Mouse (Mus musculus): Measurements from ENCODE around the gene Cacna1a.

The Cacna1a gene

DNA sequence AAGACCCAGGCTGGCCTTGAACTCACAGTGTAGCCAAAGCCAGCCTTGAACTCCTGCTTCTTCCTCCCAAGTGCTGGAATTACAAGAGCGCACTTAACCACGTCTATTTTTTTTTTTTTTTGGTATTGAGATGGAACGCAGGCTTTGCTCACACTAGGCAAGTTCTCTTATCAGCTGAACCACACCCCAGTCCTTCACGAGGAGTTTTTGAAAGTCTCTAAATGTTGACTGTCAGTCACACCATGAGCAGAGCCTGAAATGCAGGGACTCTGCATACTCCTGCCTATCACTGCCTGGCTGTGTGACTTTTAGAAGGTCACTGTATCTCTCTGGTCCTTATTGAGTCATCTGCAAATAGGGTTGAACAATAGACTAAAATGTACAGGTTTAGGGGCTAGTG, 173.5 kb downstream of the Cacna1a start:
- in situ Hi-C loops (cut with MboI; ENCODE audit: low pct_unique_long_range_greater_than_20kb in 1 of 2, low sequenced_read_pairs in 2 of 2, unreplicated experiment in 1 of 2): no loop called here

GRCm38 (mm10) chr8:84564042-84564441, 175.8 kb downstream of the Cacna1a start:
- in situ Hi-C loops (cut with MboI; ENCODE audit: low pct_unique_long_range_greater_than_20kb in 1 of 2, low sequenced_read_pairs in 2 of 2, unreplicated experiment in 1 of 2): no loop called here

DNA sequence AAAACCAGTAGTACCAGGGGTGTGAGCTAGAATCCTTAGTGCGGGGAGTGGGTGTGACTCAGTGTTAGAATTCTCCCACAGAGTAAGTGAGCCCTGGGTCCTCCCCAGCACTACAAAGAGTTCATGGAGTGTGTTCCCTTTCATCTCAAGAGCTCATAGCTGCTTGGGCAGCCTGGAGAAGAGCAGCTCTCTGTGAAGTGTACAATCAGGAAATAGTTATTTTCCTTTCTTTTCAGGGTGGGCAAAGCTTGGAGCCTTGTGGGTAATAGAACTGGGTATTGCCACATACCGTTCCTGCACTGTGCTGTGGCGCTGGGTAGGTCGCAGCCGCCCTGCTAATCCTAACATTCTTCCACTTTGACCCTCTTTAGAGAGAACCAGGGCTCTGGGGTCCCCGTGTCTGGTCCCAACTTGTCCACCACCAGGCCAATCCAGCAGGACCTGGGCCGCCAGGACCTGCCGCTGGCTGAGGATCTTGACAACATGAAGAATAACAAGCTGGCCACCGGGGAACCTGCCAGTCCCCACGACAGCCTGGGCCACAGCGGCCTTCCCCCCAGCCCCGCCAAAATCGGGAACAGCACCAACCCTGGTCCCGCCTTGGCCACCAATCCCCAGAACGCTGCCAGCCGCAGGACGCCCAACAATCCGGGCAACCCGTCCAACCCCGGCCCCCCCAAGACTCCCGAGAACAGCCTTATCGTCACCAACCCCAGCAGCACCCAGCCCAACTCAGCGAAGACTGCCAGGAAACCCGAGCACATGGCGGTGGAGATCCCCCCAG, 177.5 kb downstream of the Cacna1a start:
- in situ Hi-C loops (cut with MboI; ENCODE audit: low pct_unique_long_range_greater_than_20kb in 1 of 2, low sequenced_read_pairs in 2 of 2, unreplicated experiment in 1 of 2): loop anchor here in 1 of 2 experiments (5.0 kb wide), 1 partner anchor 203 kb away; no protein-coding TSS in a partner anchor

- in situ Hi-C loops (cut with MboI; ENCODE audit: low pct_unique_long_range_greater_than_20kb in 1 of 2, low sequenced_read_pairs in 2 of 2, unreplicated experiment in 1 of 2): loop anchor here in 1 of 2 experiments (5.0 kb wide), 1 partner anchor 205 kb away; no protein-coding TSS in a partner anchor
Measured at GRCm38 (mm10) chr8:84566816-84567413, 178.7 kb downstream of the Cacna1a start.

DNA sequence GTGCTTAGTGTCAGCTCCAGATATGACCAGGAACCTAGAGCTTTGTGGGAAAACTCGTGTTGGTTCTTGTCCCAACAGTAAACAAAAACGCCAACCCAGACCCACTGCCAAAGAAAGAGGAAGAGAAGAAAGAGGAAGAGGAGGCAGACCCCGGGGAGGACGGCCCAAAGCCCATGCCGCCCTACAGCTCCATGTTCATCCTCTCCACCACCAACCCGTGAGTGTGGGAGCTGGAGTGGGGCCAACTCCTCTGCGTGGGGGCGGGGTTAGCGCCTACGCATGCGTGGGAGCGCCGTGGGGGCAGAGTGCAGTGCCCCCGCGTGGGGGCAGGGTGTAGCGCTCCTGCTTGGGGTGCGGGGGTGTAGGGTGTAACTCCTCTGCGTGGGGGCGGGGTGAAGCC, 179.3 kb downstream of the Cacna1a start:
- in situ Hi-C loops (cut with MboI; ENCODE audit: low pct_unique_long_range_greater_than_20kb in 1 of 2, low sequenced_read_pairs in 2 of 2, unreplicated experiment in 1 of 2): loop anchor here in 1 of 2 experiments (5.0 kb wide), 1 partner anchor 205 kb away; no protein-coding TSS in a partner anchor

- in situ Hi-C loops (cut with MboI; ENCODE audit: low pct_unique_long_range_greater_than_20kb in 1 of 2, low sequenced_read_pairs in 2 of 2, unreplicated experiment in 1 of 2): loop anchor here in 1 of 2 experiments (5.0 kb wide), 1 partner anchor 206 kb away; no protein-coding TSS in a partner anchor
Measured at GRCm38 (mm10) chr8:84568737-84569136, 180.5 kb downstream of the Cacna1a start.

GRCm38 (mm10) chr8:84569921-84570673, 181.9 kb downstream of the Cacna1a start:
- in situ Hi-C loops (cut with MboI; ENCODE audit: low pct_unique_long_range_greater_than_20kb in 1 of 2, low sequenced_read_pairs in 2 of 2, unreplicated experiment in 1 of 2): loop anchor here in 1 of 2 experiments (5.0 kb wide), 1 partner anchor 208 kb away; no protein-coding TSS in a partner anchor

- in situ Hi-C loops (cut with MboI; ENCODE audit: low pct_unique_long_range_greater_than_20kb in 1 of 2, low sequenced_read_pairs in 2 of 2, unreplicated experiment in 1 of 2): no loop called here
Measured at GRCm38 (mm10) chr8:84577432-84577831, 189.2 kb downstream of the Cacna1a start.

- in situ Hi-C loops (cut with MboI; ENCODE audit: low pct_unique_long_range_greater_than_20kb in 1 of 2, low sequenced_read_pairs in 2 of 2, unreplicated experiment in 1 of 2): no loop called here
Measured at GRCm38 (mm10) chr8:84579595-84579994, 191.4 kb downstream of the Cacna1a start.

DNA sequence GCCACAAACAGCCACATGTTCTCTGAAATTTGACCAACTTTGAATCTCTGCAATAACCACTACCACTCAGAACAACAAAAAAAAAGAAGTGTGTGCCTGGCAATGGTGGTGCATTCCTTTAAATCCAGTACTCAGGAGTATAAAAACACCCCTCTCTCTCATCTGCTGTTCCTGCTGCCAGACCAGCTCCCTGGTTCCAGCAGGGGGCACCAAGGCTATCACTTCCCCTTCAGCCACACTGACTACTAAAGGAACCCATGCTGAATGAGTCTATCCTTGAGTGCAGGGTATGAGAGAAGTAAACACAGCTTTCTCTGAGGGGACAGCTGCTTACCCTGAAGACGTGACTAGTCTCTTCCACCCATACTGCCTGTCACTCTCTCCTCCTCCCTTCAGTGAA, 197.1 kb downstream of the Cacna1a start:
- in situ Hi-C loops (cut with MboI; ENCODE audit: low pct_unique_long_range_greater_than_20kb in 1 of 2, low sequenced_read_pairs in 2 of 2, unreplicated experiment in 1 of 2): no loop called here

DNA sequence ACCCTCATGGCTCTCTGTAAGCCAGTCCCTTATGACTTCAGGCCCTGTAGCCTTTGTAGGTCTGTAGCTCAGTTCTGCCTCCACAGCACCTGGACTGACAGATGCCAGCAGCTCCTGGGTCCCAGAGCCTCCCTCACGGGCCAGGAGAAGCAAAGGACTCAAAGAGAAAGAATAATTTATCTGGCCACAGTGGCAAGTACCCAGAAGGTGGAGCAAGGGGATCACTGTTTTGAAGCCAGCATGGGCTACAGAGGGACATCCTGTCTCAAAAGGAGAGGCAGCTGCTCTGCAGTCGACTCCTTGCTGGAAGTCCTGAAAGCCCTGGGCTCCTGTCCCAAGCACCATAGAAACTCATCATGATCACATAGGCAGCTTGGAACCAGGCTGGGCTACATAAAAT, 198.0 kb downstream of the Cacna1a start:
- in situ Hi-C loops (cut with MboI; ENCODE audit: low pct_unique_long_range_greater_than_20kb in 1 of 2, low sequenced_read_pairs in 2 of 2, unreplicated experiment in 1 of 2): no loop called here

GRCm38 (mm10) chr8:84588498-84588897, 200.3 kb downstream of the Cacna1a start:
- in situ Hi-C loops (cut with MboI; ENCODE audit: low pct_unique_long_range_greater_than_20kb in 1 of 2, low sequenced_read_pairs in 2 of 2, unreplicated experiment in 1 of 2): no loop called here

GRCm38 (mm10) chr8:84592015-84592662, 203.9 kb downstream of the Cacna1a start:
- in situ Hi-C loops (cut with MboI; ENCODE audit: low pct_unique_long_range_greater_than_20kb in 1 of 2, low sequenced_read_pairs in 2 of 2, unreplicated experiment in 1 of 2): no loop called here

DNA sequence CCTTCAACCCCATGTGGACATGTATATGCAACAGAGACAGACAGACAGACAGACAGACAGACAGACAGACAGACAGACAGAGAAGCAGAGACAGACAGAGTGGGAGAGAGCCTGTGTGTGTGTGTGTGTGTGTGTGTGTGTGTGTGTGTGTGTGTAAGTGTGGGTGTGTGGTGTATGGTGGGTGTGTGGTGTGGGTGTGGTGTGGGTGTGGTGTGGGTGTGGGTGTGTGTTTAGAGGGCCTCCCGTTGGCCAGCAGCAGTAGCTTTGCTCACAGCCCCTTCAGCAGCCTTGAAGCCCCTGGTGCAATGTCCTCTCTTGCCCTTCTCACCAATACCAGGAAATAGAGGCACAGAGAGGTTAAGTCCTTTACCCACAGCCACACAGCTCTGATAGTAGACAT, 204.9 kb downstream of the Cacna1a start:
- in situ Hi-C loops (cut with MboI; ENCODE audit: low pct_unique_long_range_greater_than_20kb in 1 of 2, low sequenced_read_pairs in 2 of 2, unreplicated experiment in 1 of 2): no loop called here

DNA sequence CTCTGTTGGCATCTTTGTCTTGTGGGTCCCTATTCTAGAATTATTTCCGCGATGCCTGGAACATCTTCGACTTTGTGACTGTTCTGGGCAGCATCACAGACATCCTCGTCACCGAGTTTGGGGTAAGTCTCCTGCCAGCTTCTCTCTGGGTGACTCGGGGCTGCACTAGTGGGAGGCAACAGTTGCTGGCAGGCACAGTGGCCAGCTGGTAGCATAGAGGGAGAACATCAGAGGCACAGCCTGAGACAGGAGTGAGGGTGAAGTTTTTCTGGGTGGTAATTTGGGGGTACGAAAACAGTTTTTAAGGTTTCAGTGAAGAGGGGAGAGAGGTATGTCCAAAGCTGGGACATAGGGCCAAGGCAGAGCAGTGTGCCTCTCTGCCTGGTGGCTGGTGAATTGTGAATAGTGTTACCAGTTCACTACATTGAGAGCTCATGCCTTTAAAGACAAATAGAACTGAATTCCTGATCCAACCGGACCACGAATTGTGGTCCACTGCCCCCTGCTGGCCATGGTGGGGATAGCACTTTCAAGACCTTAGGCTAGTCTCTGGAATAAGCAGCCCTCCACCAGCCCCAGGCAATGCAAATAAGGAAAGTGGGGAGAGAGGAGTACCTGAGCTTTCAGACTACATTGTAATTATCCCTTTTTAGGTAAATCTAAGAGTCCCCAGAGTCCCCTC, 206.0 kb downstream of the Cacna1a start:
- in situ Hi-C loops (cut with MboI; ENCODE audit: low pct_unique_long_range_greater_than_20kb in 1 of 2, low sequenced_read_pairs in 2 of 2, unreplicated experiment in 1 of 2): no loop called here

- in situ Hi-C loops (cut with MboI; ENCODE audit: low pct_unique_long_range_greater_than_20kb in 1 of 2, low sequenced_read_pairs in 2 of 2, unreplicated experiment in 1 of 2): no loop called here
Measured at GRCm38 (mm10) chr8:84595648-84596047, 207.4 kb downstream of the Cacna1a start.

DNA sequence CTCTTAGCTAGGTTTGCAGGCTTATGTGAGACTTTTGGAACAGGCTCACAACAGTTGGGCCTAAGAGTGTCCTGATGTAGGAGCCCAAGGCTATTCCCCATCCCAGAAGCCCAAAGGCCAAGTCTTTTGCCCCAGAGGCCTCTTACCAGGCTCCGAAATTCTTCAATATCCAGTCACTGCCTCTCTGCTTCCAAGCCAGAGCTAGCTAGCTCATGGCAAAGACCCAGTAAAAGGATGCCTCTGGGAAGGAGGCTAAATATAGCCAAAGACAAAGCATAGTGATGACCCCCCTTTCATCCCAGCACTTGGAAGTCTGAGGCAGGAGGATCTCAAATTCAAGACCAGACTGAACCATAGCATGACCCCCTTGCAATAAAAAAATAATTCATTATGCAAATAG, 211.2 kb downstream of the Cacna1a start:
- in situ Hi-C loops (cut with MboI; ENCODE audit: low pct_unique_long_range_greater_than_20kb in 1 of 2, low sequenced_read_pairs in 2 of 2, unreplicated experiment in 1 of 2): no loop called here

DNA sequence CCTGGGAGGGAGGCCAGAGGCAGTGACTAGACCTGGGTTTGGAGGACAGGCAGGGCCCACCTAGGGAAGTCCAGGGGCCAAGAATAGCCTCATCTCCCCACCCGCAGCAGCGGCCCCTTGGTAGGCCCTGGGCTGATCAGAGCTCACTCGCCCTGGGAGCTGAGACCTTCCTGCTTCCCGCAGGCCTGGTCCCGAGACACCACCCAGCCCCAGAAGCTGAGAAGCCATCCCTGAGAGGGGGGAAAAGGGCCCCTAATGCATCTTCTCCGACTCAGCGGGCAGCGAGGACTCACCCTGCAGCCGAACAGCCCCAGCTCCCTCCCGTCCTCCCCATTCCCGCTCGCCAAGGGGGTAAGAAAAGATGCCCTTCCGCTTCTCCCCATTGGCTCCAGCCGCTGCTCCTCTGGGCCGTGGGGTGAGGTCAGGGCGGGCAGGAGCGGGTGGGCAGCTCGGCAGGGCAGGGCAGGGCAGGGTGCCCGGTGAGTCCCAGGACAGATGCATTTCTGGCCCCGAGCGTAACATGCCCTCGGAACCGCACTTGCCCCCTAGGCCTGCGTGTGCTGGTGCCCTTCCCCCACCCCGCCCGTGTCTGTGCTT, 212.2 kb downstream of the Cacna1a start:
- in situ Hi-C loops (cut with MboI; ENCODE audit: low pct_unique_long_range_greater_than_20kb in 1 of 2, low sequenced_read_pairs in 2 of 2, unreplicated experiment in 1 of 2): no loop called here
